Mouse (Mus musculus) MEL (cell line): ENCODE data around the gene Timp2. TPM values are rescaled to one million over a fixed set of nuclear protein-coding genes. Genes with fewer than 3 reads are reported as not detected.

Source experiments
- DNase-seq: peaks from one replicate; pipeline ENCODE4 v3.0.0; 2011; ENCODE audit warnings: low read depth, low spot score
- H3K27ac ChIP-seq: 2 replicates; pipeline ENCODE4 v1.5.1; 2012; ENCODE audit warnings: low read depth, mild to moderate bottlenecking, control low read depth, low read length, moderate library complexity; ENCODE audit not compliant: control insufficient read depth
- H3K27me3 ChIP-seq, 2 experiments: fragments of 150-350 bp in 1 of 2; sonication (generic) in 1 of 2; 2 replicates each; pipeline ENCODE4 v1.6.1; 2012; ENCODE audit warnings: low read length in 2 of 2, mild to moderate bottlenecking in 2 of 2, improper control_type of control experiment in 1 of 2, moderate library complexity in 1 of 2; ENCODE audit not compliant: insufficient read depth in 2 of 2, control insufficient read depth in 1 of 2
- H3K36me3 ChIP-seq, 2 experiments: 2 replicates each; pipeline ENCODE4 v1.6.1; 2012 to 2014; ENCODE audit warnings: low read length in 2 of 2, improper control_type of control experiment in 1 of 2, inconsistent platforms in 1 of 2, mild to moderate bottlenecking in 1 of 2; ENCODE audit not compliant: insufficient read depth in 2 of 2, control insufficient read depth in 1 of 2
- H3K4me1 ChIP-seq, 2 experiments: fragments of 150-350 bp in 1 of 2; sonication (generic) in 1 of 2; 2 replicates each; pipeline ENCODE4 v1.6.1; 2012; ENCODE audit warnings: low read length in 2 of 2, improper control_type of control experiment in 1 of 2, mild to moderate bottlenecking in 1 of 2; ENCODE audit not compliant: insufficient read depth in 2 of 2, control insufficient read depth in 1 of 2
- H3K4me3 ChIP-seq, 2 experiments: fragments of 150-350 bp in 1 of 2; sonication (generic) in 1 of 2; 2 replicates each; pipeline ENCODE4 v1.5.1; 2012; ENCODE audit warnings: low read depth in 2 of 2, low read length in 2 of 2, mild to moderate bottlenecking in 2 of 2, moderate library complexity in 2 of 2, control low read depth in 1 of 2, improper control_type of control experiment in 1 of 2; ENCODE audit not compliant: control insufficient read depth in 1 of 2, insufficient read depth in 1 of 2
- H3K79me2 ChIP-seq: 2 replicates; pipeline ENCODE4 v1.6.1; 2012; ENCODE audit warnings: mild to moderate bottlenecking, low read length, moderate library complexity; ENCODE audit not compliant: control insufficient read depth, poor library complexity, insufficient read depth
- H3K9ac ChIP-seq: 2 replicates; pipeline ENCODE4 v1.6.1; 2012; ENCODE audit warnings: low read depth, mild to moderate bottlenecking, control low read depth, low read length, moderate library complexity; ENCODE audit not compliant: control insufficient read depth, poor library complexity, severe bottlenecking
- H3K9me3 ChIP-seq: fragments of 150-350 bp; sonication (generic); replicated peaks from 2 replicates; pipeline ENCODE4 v1.6.1; 2012; ENCODE audit warnings: mild to moderate bottlenecking, low read length, improper control_type of control experiment, moderate library complexity; ENCODE audit not compliant: insufficient read depth
- BHLHE40 ChIP-seq: IDR thresholded peaks from 2 replicates; pipeline ENCODE4 v1.6.1; 2012; ENCODE audit warnings: low read depth, mild to moderate bottlenecking, inconsistent platforms, low read length, improper control_type of control experiment, borderline replicate concordance
- CHD2 ChIP-seq: IDR thresholded peaks from 2 replicates; pipeline ENCODE4 v1.6.1; 2011; ENCODE audit warnings: low read length, improper control_type of control experiment
- CTCF ChIP-seq, 3 experiments: IDR thresholded peaks in 2 of 3; conservative IDR thresholded peaks in 1 of 3; 2 replicates each; pipeline ENCODE4 v1.5.1; 2011 to 2012; ENCODE audit warnings: low read length in 3 of 3, low read depth in 2 of 3, mild to moderate bottlenecking in 2 of 3, improper control_type of control experiment in 1 of 3, inconsistent platforms in 1 of 3, mixed read lengths in 1 of 3, moderate library complexity in 1 of 3; ENCODE audit not compliant: control insufficient read depth in 1 of 3, insufficient read depth in 1 of 3, poor library complexity in 1 of 3, severe bottlenecking in 1 of 3
- ELF1 ChIP-seq: IDR thresholded peaks from 2 replicates; pipeline ENCODE4 v1.6.1; 2014; ENCODE audit warnings: low read depth, mild to moderate bottlenecking, inconsistent platforms, low read length, improper control_type of control experiment, moderate library complexity
- EP300 ChIP-seq, 2 experiments: IDR thresholded peaks; 2 replicates each; pipeline ENCODE4 v1.6.1; 2011; ENCODE audit warnings: improper control_type of control experiment in 2 of 2, low read length in 2 of 2, low read depth in 1 of 2, mild to moderate bottlenecking in 1 of 2
- GATA1 ChIP-seq: IDR thresholded peaks from 2 replicates; pipeline ENCODE4 v1.6.1; 2011; ENCODE audit warnings: low read depth, low read length, improper control_type of control experiment
- HCFC1 ChIP-seq: IDR thresholded peaks from 2 replicates; pipeline ENCODE4 v1.6.1; 2012; ENCODE audit warnings: low read depth, mild to moderate bottlenecking, inconsistent platforms, low read length, improper control_type of control experiment, moderate library complexity
- JUND ChIP-seq: IDR thresholded peaks from 2 replicates; pipeline ENCODE4 v1.6.1; 2011; ENCODE audit warnings: low read depth, mild to moderate bottlenecking, improper control_type of control experiment, low read length
- KAT2A ChIP-seq: conservative IDR thresholded peaks from 2 replicates; pipeline ENCODE4 v1.6.1; 2012; ENCODE audit warnings: low read depth, low read length, improper control_type of control experiment, inconsistent platforms
- MAFK ChIP-seq: IDR thresholded peaks from 2 replicates; pipeline ENCODE4 v1.6.1; 2011; ENCODE audit warnings: low read depth, mild to moderate bottlenecking, low read length, improper control_type of control experiment, borderline replicate concordance
- MAX ChIP-seq: IDR thresholded peaks from 2 replicates; pipeline ENCODE4 v1.6.1; 2011; ENCODE audit warnings: low read length, improper control_type of control experiment
- MAZ ChIP-seq: IDR thresholded peaks from 2 replicates; pipeline ENCODE4 v1.6.1; 2012; ENCODE audit warnings: low read depth, mild to moderate bottlenecking, inconsistent platforms, low read length, improper control_type of control experiment
- MEF2A ChIP-seq: IDR thresholded peaks from 2 replicates; pipeline ENCODE4 v1.6.1; 2014; ENCODE audit warnings: low read depth, mild to moderate bottlenecking, inconsistent platforms, low read length, improper control_type of control experiment; ENCODE audit not compliant: poor library complexity, insufficient replicate concordance, severe bottlenecking; ENCODE audit errors: extremely low read depth
- MYC ChIP-seq: IDR thresholded peaks from 2 replicates; pipeline ENCODE4 v1.6.1; 2011; ENCODE audit warnings: low read depth, mild to moderate bottlenecking, low read length, improper control_type of control experiment, moderate library complexity
- NELFE ChIP-seq: IDR thresholded peaks from 2 replicates; pipeline ENCODE4 v1.6.1; 2011; ENCODE audit warnings: low read depth, low read length, improper control_type of control experiment
- POLR2AphosphoS5 ChIP-seq: IDR thresholded peaks from 2 replicates; pipeline ENCODE4 v1.6.1; 2012; ENCODE audit warnings: low read depth, borderline replicate concordance, mild to moderate bottlenecking, inconsistent platforms, low read length, moderate library complexity, mixed read lengths
- RAD21 ChIP-seq: IDR thresholded peaks from 2 replicates; pipeline ENCODE4 v1.6.1; 2011; ENCODE audit warnings: mild to moderate bottlenecking, low read depth, low read length, improper control_type of control experiment
- SMC3 ChIP-seq: IDR thresholded peaks from 2 replicates; pipeline ENCODE4 v1.6.1; 2011; ENCODE audit warnings: low read depth, low read length, improper control_type of control experiment
- TAL1 ChIP-seq: IDR thresholded peaks from 2 replicates; pipeline ENCODE4 v1.6.1; 2012; ENCODE audit warnings: mild to moderate bottlenecking, inconsistent platforms, low read length, moderate library complexity, mixed read lengths
- UBTF ChIP-seq: IDR thresholded peaks from 2 replicates; pipeline ENCODE4 v1.6.1; 2012; ENCODE audit warnings: low read depth, mild to moderate bottlenecking, inconsistent platforms, low read length, improper control_type of control experiment, moderate library complexity, borderline replicate concordance; ENCODE audit not compliant: insufficient read depth
- USF1 ChIP-seq: IDR thresholded peaks from 2 replicates; pipeline ENCODE4 v1.6.1; 2014; ENCODE audit warnings: low read depth, mild to moderate bottlenecking, inconsistent platforms, low read length, improper control_type of control experiment, moderate library complexity
- ZC3H11A ChIP-seq: IDR thresholded peaks from 2 replicates; pipeline ENCODE4 v1.6.1; 2012; ENCODE audit warnings: low read depth, mild to moderate bottlenecking, inconsistent platforms, low read length, improper control_type of control experiment
- ZMIZ1 ChIP-seq: IDR thresholded peaks from 2 replicates; pipeline ENCODE4 v1.6.1; 2012; ENCODE audit warnings: low read depth, mild to moderate bottlenecking, inconsistent platforms, low read length, improper control_type of control experiment, moderate library complexity
- polyA plus RNA-seq, 2 experiments: library from polyadenylated mRNA; stranded (reverse) in 1 of 2; unstranded in 1 of 2; fragments of >175 nt in 1 of 2; fragments of >200 nt in 1 of 2; gene quantifications; 2 replicates each; pipeline versions ENCODE4 v1.2.1 to v1.2.4; 2012; ENCODE audit warnings: low replicate concordance in 2 of 2, low read depth in 1 of 2; ENCODE audit not compliant: insufficient read length in 2 of 2, insufficient read depth in 1 of 2, missing spikeins in 1 of 2
- total RNA-seq: library from RNA; depleted of rRNA; stranded (reverse); fragments of 300-350 nt; gene quantifications from 2 replicates; pipeline ENCODE4 v1.2.3, GENCODE M21; 2012

The Timp2 gene
- total and polyA plus RNA-seq, 3 experiments = not detected

DNA sequence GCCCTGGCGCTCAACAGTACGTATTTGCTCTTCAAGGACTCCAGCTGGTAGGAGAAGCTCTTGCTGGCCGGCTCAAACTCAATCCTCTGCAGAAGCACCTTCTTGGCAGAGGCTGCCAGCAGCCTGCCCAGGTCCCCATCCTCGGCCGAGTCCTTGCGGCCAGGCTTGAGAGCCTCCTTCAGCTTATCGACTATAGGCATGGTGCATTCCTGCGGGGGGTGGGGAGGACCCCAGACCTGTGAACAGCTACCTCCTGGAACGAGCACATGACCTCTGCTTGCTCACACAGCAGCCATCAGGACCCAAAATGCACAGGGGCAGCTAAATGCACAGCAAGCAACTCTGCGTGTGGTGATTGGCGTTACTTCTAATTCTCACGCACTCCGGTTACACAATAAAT is 69.7 kb downstream of the Timp2 start:
- Histone ChIP-seq H3K27me3 (no peaks in the 10 kb centered on the region), H3K36me3 (peaks cover 6 to 10% of the 10 kb centered on the region in 2 experiments), H3K9ac (no peak overlapping the region), H3K4me3 (no peak overlapping the region), H3K9me3 (no peaks in the 10 kb centered on the region), H3K27ac (no peak overlapping the region), H3K4me1 (peaks cover 0 to 10% of the 10 kb centered on the region in 2 experiments; a peak in 2 of 4 replicates), H3K79me2 (peaks cover 30% of the 10 kb centered on the region)
- DNase-seq = no peak
- TF ChIP-seq MYC (no peak), CTCF (IDR thresholded peaks at IDR 0.05 in 2 of 3, conservative IDR thresholded peaks at IDR 0.05 in 1 of 3; ENCODE audit: control insufficient read depth in 1 of 3, insufficient read depth in 1 of 3, low read depth in 2 of 3, low read length in 3 of 3, poor library complexity in 1 of 3, severe bottlenecking in 1 of 3) (no peak), MAX (no peak), RAD21 (no peak), SMC3 (no peak), KAT2A (no peak), ELF1 (no peak), UBTF (no peak), BHLHE40 (no peak), ZC3H11A (no peak), JUND (no peak), MAFK (no peak), ZMIZ1 (no peak), HCFC1 (no peak), MEF2A (no peak), USF1 (no peak)

DNA sequence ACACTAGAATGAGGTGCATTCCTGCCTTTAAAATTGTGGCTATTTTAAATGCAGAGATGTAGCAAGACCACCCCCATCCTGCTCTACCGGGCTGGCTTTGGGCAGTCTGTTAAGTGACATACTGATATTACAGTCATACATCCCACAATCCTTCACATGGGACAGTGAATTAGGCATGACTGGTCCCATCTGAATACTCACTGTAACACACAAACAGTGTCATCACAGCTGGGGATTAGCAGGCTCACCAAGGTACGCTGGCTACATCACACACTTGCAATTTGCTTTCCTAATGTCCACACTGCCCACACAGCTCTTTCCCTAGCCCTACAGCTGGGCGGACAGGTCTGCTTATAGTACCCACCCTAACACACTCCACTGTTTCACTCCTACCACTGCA is 75.3 kb downstream of the Timp2 start:
- Histone ChIP-seq H3K27ac (no peak overlapping the region), H3K4me1 (no peaks in the 10 kb centered on the region), H3K9me3 (no peaks in the 10 kb centered on the region), H3K36me3 (peaks cover 0 to 12% of the 10 kb centered on the region in 2 experiments; a peak in 2 of 4 replicates), H3K4me3 (no peak overlapping the region), H3K27me3 (no peaks in the 10 kb centered on the region), H3K9ac (no peak overlapping the region), H3K79me2 (no peaks in the 10 kb centered on the region)
- no peak for TF ChIP-seq SMC3
- TF ChIP-seq KAT2A = no peak
- TF ChIP-seq CHD2 = no peak
- no peak for TF ChIP-seq EP300 (IDR thresholded peaks at IDR 0.05; ENCODE audit: low read depth in 1 of 2, low read length in 2 of 2)
- no peak for TF ChIP-seq TAL1
- no peak for TF ChIP-seq GATA1
- TF ChIP-seq UBTF = no peak
- TF ChIP-seq NELFE = no peak
- TF ChIP-seq POLR2AphosphoS5 = no peak
- no peak for TF ChIP-seq MAZ
- TF ChIP-seq JUND = no peak
- TF ChIP-seq ZMIZ1 = no peak
- no peak for DNase-seq
